Mouse (Mus musculus) liver, embryonic 16.5 days (tissue): Measurements from ENCODE around the gene Tmem253. TPM values are rescaled to one million over a fixed set of nuclear protein-coding genes. Genes with fewer than 3 reads are reported as not detected.

ENCODE experiments used
- ATAC-seq: fragments of 200-750 bp; cut with Nextera tagmentation; 2 replicates; pipeline ENCODE4 v1.8.0; 2017; ENCODE audit warnings: low read depth, mild to moderate bottlenecking, moderate number of reproducible peaks, moderate library complexity
- H3K27ac ChIP-seq: fragments of 300-500 bp; sonication (generic); 2 replicates; pipeline ENCODE4 v1.5.1; 2014; ENCODE audit warnings: mild to moderate bottlenecking, low read length
- H3K27me3 ChIP-seq: fragments of 300-500 bp; sonication (generic); 2 replicates; pipeline ENCODE4 v1.6.1; 2014; ENCODE audit warnings: low read depth, low read length, mixed read lengths; ENCODE audit not compliant: control insufficient read depth, insufficient read depth
- H3K36me3 ChIP-seq: fragments of 300-500 bp; sonication (generic); 2 replicates; pipeline ENCODE4 v1.6.1; 2014; ENCODE audit warnings: mild to moderate bottlenecking; ENCODE audit not compliant: control insufficient read depth, insufficient read depth
- H3K4me1 ChIP-seq: fragments of 300-500 bp; sonication (generic); 2 replicates; pipeline ENCODE4 v1.6.1; 2014; ENCODE audit warnings: low read depth, low read length, mixed read lengths; ENCODE audit not compliant: control insufficient read depth
- H3K4me2 ChIP-seq: fragments of 300-500 bp; sonication (generic); 2 replicates; pipeline ENCODE4 v1.6.1; 2014; ENCODE audit warnings: low read depth, low read length, mixed read lengths
- H3K4me3 ChIP-seq: fragments of 300-500 bp; sonication (generic); 2 replicates; pipeline ENCODE4 v1.5.1; 2014; ENCODE audit warnings: low read depth, mild to moderate bottlenecking, low read length
- H3K9ac ChIP-seq: fragments of 300-500 bp; sonication (generic); 2 replicates; pipeline ENCODE4 v1.6.1; 2014; ENCODE audit warnings: low read depth, low read length
- H3K9me3 ChIP-seq: fragments of 300-500 bp; sonication (generic); replicated peaks from 2 replicates; pipeline ENCODE4 v1.6.1; 2016; ENCODE audit warnings: low read length; ENCODE audit not compliant: control insufficient read depth
- WGBS: fragments of 180-500 bp; shearing (Covaris S2); extraction: QIAGEN DNeasy Blood & Tissue Kit; methylation state at CpG from one replicate; pipeline ENCODE4 v1.1.7; 2014; ENCODE audit not compliant: insufficient replicate concordance; 5-methylcytosine and 5-hydroxymethylcytosine counted together
- polyA plus RNA-seq: library from polyadenylated mRNA; unstranded; fragments of >200 nt; fragmentation: Nextera tagmentation; extraction: Ambion mirVana; gene quantifications from 2 replicates; pipeline ENCODE4 v1.2.1, GENCODE M21; 2015

The Tmem253 gene
- polyA plus RNA-seq, 1 experiment from 2014 or later, result 0.28 TPM

GRCm38 (mm10) chr14:51987177-51987576 is 28.3 kb upstream of the Tmem253 start:
- Histone ChIP-seq H3K9ac (no peak overlapping the region), H3K27ac (peak overlapping the region; percentile 58), H3K36me3 (no peaks in the 10 kb centered on the region; the same call in 1 of the 2 replicates), H3K9me3 (no peaks in the 10 kb centered on the region), H3K4me3 (no peak overlapping the region), H3K27me3 (no peaks in the 10 kb centered on the region), H3K4me1 (peaks cover 36% of the 10 kb centered on the region), H3K4me2 (peak overlapping the region; percentile 37)
- WGBS, result 41% methylated on average over 6 of the region's 6 CpGs
- peak; percentile 56 for ATAC-seq

GRCm38 (mm10) chr14:51988731-51989130 is 26.7 kb upstream of the Tmem253 start:
- H3K36me3 ChIP-seq, result no peaks in the 10 kb centered on the region; the same call in 1 of the 2 replicates
- H3K4me1 ChIP-seq, result peaks cover 36% of the 10 kb centered on the region
- ATAC-seq, result no peak
- no peak overlapping the region for H3K4me2 ChIP-seq
- H3K27me3 ChIP-seq, result no peaks in the 10 kb centered on the region
- WGBS, result 80% methylated on average over 12 of the region's 12 CpGs
- H3K9ac ChIP-seq, result no peak overlapping the region
- no peak overlapping the region for H3K4me3 ChIP-seq
- no peak overlapping the region for H3K27ac ChIP-seq
- H3K9me3 ChIP-seq, result no peaks in the 10 kb centered on the region

GRCm38 (mm10) chr14:51989461-51989970 is 25.9 kb upstream of the Tmem253 start:
- peaks cover 30% of the 10 kb centered on the region for H3K4me1 ChIP-seq

GRCm38 (mm10) chr14:51994453-51994852 is 21.0 kb upstream of the Tmem253 start:
- no peaks in the 10 kb centered on the region; the same call in 1 of the 2 replicates for H3K36me3 ChIP-seq
- no peak overlapping the region for H3K4me2 ChIP-seq
- no peak overlapping the region for H3K27ac ChIP-seq
- H3K9me3 ChIP-seq, result no peaks in the 10 kb centered on the region
- no peak for ATAC-seq
- no peak overlapping the region for H3K9ac ChIP-seq
- H3K4me3 ChIP-seq, result no peak overlapping the region
- 64% methylated on average over 4 of the region's 4 CpGs for WGBS
- peaks cover 3% of the 10 kb centered on the region; the same call in 1 of the 2 replicates for H3K4me1 ChIP-seq
- no peaks in the 10 kb centered on the region for H3K27me3 ChIP-seq

More at GRCm38 (mm10) chr14:51989461-51989970, 25.9 kb upstream of the Tmem253 start:
- Histone ChIP-seq H3K4me2 (no peak overlapping the region; the same call in 1 of the 2 replicates), H3K9ac (no peak overlapping the region), H3K27ac (no peak overlapping the region), H3K36me3 (no peaks in the 10 kb centered on the region; the same call in 1 of the 2 replicates), H3K9me3 (no peaks in the 10 kb centered on the region), H3K27me3 (no peaks in the 10 kb centered on the region), H3K4me3 (no peak overlapping the region)
- no peak for ATAC-seq
- WGBS, result 33% methylated on average over 12 of the region's 12 CpGs

GRCm38 (mm10) chr14:51995219-51995871 is 20.1 kb upstream of the Tmem253 start:
- no peaks in the 10 kb centered on the region for H3K9me3 ChIP-seq
- ATAC-seq, result 0 out of 2 replicates have a peak, but pooled peaks have one; percentile 24
- no peak overlapping the region for H3K4me2 ChIP-seq
- 41% methylated on average over 12 of the region's 12 CpGs for WGBS
- H3K4me1 ChIP-seq, result peaks cover 3% of the 10 kb centered on the region; the same call in 1 of the 2 replicates
- H3K36me3 ChIP-seq, result no peaks in the 10 kb centered on the region; the same call in 1 of the 2 replicates
- H3K9ac ChIP-seq, result no peak overlapping the region
- no peak overlapping the region for H3K4me3 ChIP-seq
- no peak overlapping the region for H3K27ac ChIP-seq
- no peaks in the 10 kb centered on the region for H3K27me3 ChIP-seq

- H3K9ac ChIP-seq, result no peak overlapping the region
- H3K4me3 ChIP-seq, result no peak overlapping the region
- H3K4me1 ChIP-seq, result peaks cover 3% of the 10 kb centered on the region; the same call in 1 of the 2 replicates
- no peak overlapping the region for H3K4me2 ChIP-seq
- no peak for ATAC-seq
- 83% methylated on average over 13 of the region's 13 CpGs for WGBS
- peaks cover 2% of the 10 kb centered on the region; the same call in 1 of the 2 replicates for H3K36me3 ChIP-seq
- no peaks in the 10 kb centered on the region for H3K27me3 ChIP-seq
- no peak overlapping the region for H3K27ac ChIP-seq
- H3K9me3 ChIP-seq, result no peaks in the 10 kb centered on the region
Observed at GRCm38 (mm10) chr14:51996231-51996841, 19.1 kb upstream of the Tmem253 start.

- no peak overlapping the region for H3K9ac ChIP-seq
- no peak overlapping the region for H3K4me2 ChIP-seq
- peaks cover 2% of the 10 kb centered on the region; the same call in 1 of the 2 replicates for H3K36me3 ChIP-seq
- peaks cover 3% of the 10 kb centered on the region; the same call in 1 of the 2 replicates for H3K4me1 ChIP-seq
- H3K4me3 ChIP-seq, result no peak overlapping the region
- no peaks in the 10 kb centered on the region for H3K9me3 ChIP-seq
- WGBS, result 73% methylated on average over 17 of the region's 17 CpGs
- H3K27me3 ChIP-seq, result no peaks in the 10 kb centered on the region
- ATAC-seq, result no peak
- no peak overlapping the region for H3K27ac ChIP-seq
Observed at GRCm38 (mm10) chr14:51996866-51997265, 18.6 kb upstream of the Tmem253 start.

- H3K9ac ChIP-seq, result no peak overlapping the region
- ATAC-seq, result no peak
- H3K27ac ChIP-seq, result no peak overlapping the region
- no peak overlapping the region for H3K4me3 ChIP-seq
- no peaks in the 10 kb centered on the region for H3K27me3 ChIP-seq
- H3K36me3 ChIP-seq, result peaks cover 2% of the 10 kb centered on the region; the same call in 1 of the 2 replicates
- H3K4me2 ChIP-seq, result no peak overlapping the region
- 85% methylated on average over 14 of the region's 14 CpGs for WGBS
- H3K4me1 ChIP-seq, result peaks cover 3% of the 10 kb centered on the region; the same call in 1 of the 2 replicates
- H3K9me3 ChIP-seq, result no peaks in the 10 kb centered on the region
Observed at GRCm38 (mm10) chr14:51997483-51997882, 18.0 kb upstream of the Tmem253 start.
